In genomic region chr10:61730171-61730570, GRCm38 (mm10) we compare ENCODE assay signal across 19 mouse cellular contexts.
"Had no signal": no experiment of that assay in that cellular context is flagged by ENCODE, and none has a peak within 500 bp of the region (broad histone marks: within the 10 kb centered on the region; RNA-seq: fewer than 3 reads in every experiment).

No protein-coding gene starts in this region.

- H3K36me3 ChIP-seq: midbrain, embryonic 13.5 days; midbrain, embryonic 15.5 days had no signal

- H3K4me2 ChIP-seq: lung, embryonic 14.5 days; midbrain, embryonic 11.5 days; midbrain, embryonic 13.5 days; midbrain, embryonic 15.5 days; neural tube, embryonic 13.5 days; neural tube, embryonic 15.5 days had no signal

- ATAC-seq: midbrain, embryonic 13.5 days; midbrain, embryonic 15.5 days had no signal

- DNase-seq: lung, adult 18-20 months; lung, embryonic 14.5 days; lung, postnatal 10 days; retina, postnatal 1 day; right cerebral cortex, adult 18-20 months; right cerebral cortex, postnatal 25 days; right cerebral cortex, postnatal 4 days; spleen, adult 18-20 months; thymus, adult 18-20 months; thymus, postnatal 14 days; thymus, postnatal 36 days had no signal

- H3K4me3 ChIP-seq: megakaryocyte, embryonic 14.5 days; midbrain, embryonic 13.5 days; midbrain, embryonic 15.5 days; myocyte; neural tube, embryonic 13.5 days; neural tube, embryonic 15.5 days had no signal

- H3K4me1 ChIP-seq: midbrain, embryonic 13.5 days; midbrain, embryonic 15.5 days; neural tube, embryonic 13.5 days; neural tube, embryonic 15.5 days had no signal

- H3K27ac ChIP-seq: macrophage; midbrain, embryonic 13.5 days; midbrain, embryonic 15.5 days; neural tube, embryonic 13.5 days; neural tube, embryonic 15.5 days had no signal

- H3K9me3 ChIP-seq: midbrain, embryonic 13.5 days; midbrain, embryonic 15.5 days; neural tube, embryonic 13.5 days; neural tube, embryonic 15.5 days had no signal

- H3K27me3 ChIP-seq: midbrain, embryonic 13.5 days; midbrain, embryonic 15.5 days; neural tube, embryonic 13.5 days; neural tube, embryonic 15.5 days had no signal

- H3K9ac ChIP-seq: lung, embryonic 14.5 days; midbrain, embryonic 13.5 days; midbrain, embryonic 15.5 days; neural tube, embryonic 13.5 days; neural tube, embryonic 15.5 days had no signal
